17 mouse cellular contexts compared by ENCODE assay signal in the genomic region with DNA sequence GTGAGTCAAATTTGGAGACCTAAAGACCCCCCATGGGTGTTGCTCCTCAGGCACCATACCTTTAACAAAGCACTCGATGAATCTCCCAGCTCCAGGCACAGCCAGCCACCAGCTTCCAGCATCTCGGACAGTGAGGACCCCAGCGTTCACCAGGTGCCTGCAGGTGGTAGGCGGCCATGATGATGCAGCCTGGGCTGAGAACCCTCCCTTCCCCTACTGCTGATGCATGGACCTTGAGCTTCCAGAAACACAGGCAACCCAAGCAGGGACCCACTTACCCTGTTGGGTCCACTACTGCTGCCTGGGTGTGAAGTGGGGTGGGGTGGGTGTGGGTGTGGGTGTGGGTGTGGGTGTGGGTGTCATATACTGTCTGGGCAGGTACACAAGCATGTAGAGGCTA. TPM values are rescaled to one million over a fixed set of nuclear protein-coding genes. Genes with fewer than 3 reads are reported as not detected.
"Had no signal": no experiment of that assay in that cellular context is flagged by ENCODE, and none has a peak within 500 bp of the region (broad histone marks: within the 10 kb centered on the region; RNA-seq: fewer than 3 reads in every experiment).

No protein-coding gene starts in this region.

RNA-seq across cellular contexts. Expression of a gene that starts 1.5 kb away (rescaled TPM):
- polyA plus RNA-seq: heart, embryonic 11.5 days; hindbrain, embryonic 10.5 days; hindbrain, embryonic 11.5 days; hindbrain, embryonic 12.5 days; hindbrain, embryonic 13.5 days; hindbrain, embryonic 14.5 days; kidney, embryonic 14.5 days had no signal

RNA-seq across cellular contexts. Expression of a gene that starts 59.2 kb away (rescaled TPM):
- polyA plus RNA-seq: heart, embryonic 11.5 days; heart, embryonic 13.5 days; heart, embryonic 14.5 days; heart, embryonic 15.5 days; heart, embryonic 16.5 days; heart, postnatal 0 days; hindbrain, embryonic 10.5 days; hindbrain, embryonic 11.5 days; hindbrain, embryonic 12.5 days; hindbrain, embryonic 13.5 days; hindbrain, embryonic 14.5 days; hindbrain, embryonic 15.5 days; hindbrain, embryonic 16.5 days; hindbrain, postnatal 0 days; inflammation-experienced regulatory T-cells, adult 6 months; intestine, embryonic 14.5 days; kidney, embryonic 14.5 days had no signal
